Mouse (Mus musculus): Measurements from ENCODE around the gene Cpt1a.

DNA sequence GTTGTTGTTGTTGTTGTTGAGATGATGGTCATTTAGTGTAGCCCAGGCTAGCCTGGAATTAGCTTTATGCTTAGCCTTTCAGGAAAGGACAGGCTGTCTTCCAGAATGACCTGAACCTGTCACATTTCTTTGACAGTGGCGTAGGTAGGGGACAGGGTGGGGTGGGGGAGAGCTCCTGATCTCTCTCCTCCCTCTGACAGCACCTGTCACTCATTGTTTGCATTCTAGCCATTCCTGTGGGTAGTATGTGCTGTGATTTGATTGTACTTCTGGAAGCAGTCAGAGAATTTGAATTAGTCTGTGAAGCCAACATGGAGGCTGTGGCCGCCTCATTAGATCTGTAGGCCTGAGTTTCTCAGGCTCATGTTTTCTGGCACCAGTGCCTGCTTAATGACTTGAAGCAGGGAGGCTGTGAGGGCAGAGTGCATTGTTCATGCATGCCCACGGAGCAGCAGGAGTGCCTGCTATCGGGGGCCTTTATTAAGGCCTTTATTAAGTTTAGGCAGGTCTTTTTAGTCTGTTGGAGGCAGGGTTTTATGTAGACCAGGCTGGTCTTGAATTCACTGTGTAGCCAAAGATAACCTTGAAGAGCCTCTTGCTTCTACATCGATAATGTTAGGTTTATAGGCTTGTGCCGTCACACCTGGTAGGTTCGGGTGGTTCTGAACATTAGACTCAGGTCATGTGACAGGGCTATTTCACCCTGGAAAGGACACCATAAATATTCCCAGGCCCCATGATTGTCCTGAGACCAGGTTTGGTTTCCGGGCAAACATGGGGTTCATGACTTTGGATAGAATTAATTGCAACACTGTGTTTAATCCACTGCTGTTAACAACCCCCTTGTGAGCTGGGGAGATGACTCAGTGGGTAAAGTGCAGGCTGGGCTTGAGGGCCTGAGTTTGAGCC lies 22.8 kb downstream of the Cpt1a start:
- no peak for TF ChIP-seq CTCF (IDR thresholded peaks at IDR 0.05; ENCODE audit: borderline replicate concordance, insufficient read depth, low read depth, low read length)
- TF ChIP-seq POLR2A (IDR thresholded peaks at IDR 0.05; ENCODE audit: borderline replicate concordance, insufficient read depth, low read length) = no peak
